Mouse (Mus musculus): Measurements from ENCODE around the gene Itpr3. TPM values are rescaled to one million over a fixed set of nuclear protein-coding genes. Genes with fewer than 3 reads are reported as not detected.

Gene Itpr3
- total and polyA plus RNA-seq, 2 experiments from 2014 or later, result 0.89 to 6.9 TPM

DNA sequence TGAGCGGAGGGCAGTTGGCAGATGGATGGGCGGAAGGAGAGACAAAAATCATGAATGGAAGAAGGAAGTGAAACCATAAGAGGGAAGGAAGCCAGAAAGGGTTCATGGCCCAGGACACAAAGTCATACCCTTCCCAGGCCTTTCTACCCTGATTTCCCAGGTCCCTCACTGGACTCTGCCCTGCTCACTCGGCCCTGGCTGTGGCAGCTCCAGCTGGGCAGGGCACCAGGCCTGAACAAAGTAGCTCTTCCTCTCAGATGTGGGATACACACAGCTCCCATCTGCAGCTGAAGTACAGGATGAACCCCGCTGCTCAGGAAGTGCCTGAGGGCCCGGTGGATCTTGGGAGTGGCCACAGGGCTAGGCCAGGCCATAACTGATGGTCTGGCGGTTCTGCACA is 14.3 kb upstream of the Itpr3 start:
- Histone ChIP-seq H3K9me3 (replicated peaks; ENCODE audit: control insufficient read depth, low read length) (no peaks in the 10 kb centered on the region), H3K4me1 (ENCODE audit: control insufficient read depth, insufficient read depth) (peaks cover 13% of the 10 kb centered on the region), H3K4me3 (ENCODE audit: low read depth, low read length) (no peak overlapping the region), H3K27ac (ENCODE audit: low read depth) (no peak overlapping the region), H3K4me2 (ENCODE audit: low read depth, low read length) (no peak overlapping the region), H3K27me3 (ENCODE audit: control insufficient read depth, insufficient read depth, low read length) (no peaks in the 10 kb centered on the region), H3K36me3 (replicated peaks; ENCODE audit: control insufficient read depth, insufficient read depth, low read length) (no peaks in the 10 kb centered on the region), H3K9ac (replicated peaks; ENCODE audit: low read depth, low read length) (no peak overlapping the region)
- DNase-seq (ENCODE audit: low spot score) (no peak), ATAC-seq (ENCODE audit: insufficient read depth, low read depth) (no peak)
- TF ChIP-seq EP300 (IDR thresholded peaks at IDR 0.05; ENCODE audit: low read depth), result no peak
- TF ChIP-seq CTCF (IDR thresholded peaks at IDR 0.05; ENCODE audit: low read depth), result no peak
- 68% methylated on average over 6 of the region's 6 CpGs for WGBS

- no peaks in the 10 kb centered on the region for H3K27me3 ChIP-seq (ENCODE audit: control insufficient read depth, insufficient read depth, low read length)
- no peak overlapping the region for H3K9ac ChIP-seq (replicated peaks; ENCODE audit: low read depth, low read length)
- no peaks in the 10 kb centered on the region for H3K4me1 ChIP-seq (ENCODE audit: control insufficient read depth, insufficient read depth)
- WGBS, result 90% methylated on average over 6 of the region's 6 CpGs
- TF ChIP-seq EP300 (IDR thresholded peaks at IDR 0.05; ENCODE audit: low read depth) (no peak), CTCF (IDR thresholded peaks at IDR 0.05; ENCODE audit: low read depth) (no peak)
- H3K27ac ChIP-seq (ENCODE audit: low read depth), result no peak overlapping the region
- H3K4me2 ChIP-seq (ENCODE audit: low read depth, low read length), result no peak overlapping the region
- DNase-seq (ENCODE audit: low spot score) (no peak), ATAC-seq (ENCODE audit: insufficient read depth, low read depth) (no peak)
- H3K4me3 ChIP-seq (ENCODE audit: low read depth, low read length), result no peak overlapping the region
- H3K9me3 ChIP-seq (replicated peaks; ENCODE audit: control insufficient read depth, low read length), result no peaks in the 10 kb centered on the region
- no peaks in the 10 kb centered on the region for H3K36me3 ChIP-seq (replicated peaks; ENCODE audit: control insufficient read depth, insufficient read depth, low read length)
Observed at GRCm38 (mm10) chr17:27045164-27045563, 11.9 kb upstream of the Itpr3 start.

GRCm38 (mm10) chr17:27047762-27048444 is 9.2 kb upstream of the Itpr3 start:
- no peak overlapping the region for H3K4me3 ChIP-seq (ENCODE audit: low read depth, low read length)
- H3K4me1 ChIP-seq (ENCODE audit: control insufficient read depth, insufficient read depth), result peaks cover 6% of the 10 kb centered on the region; the same call in 1 of the 2 replicates
- no peaks in the 10 kb centered on the region for H3K9me3 ChIP-seq (replicated peaks; ENCODE audit: control insufficient read depth, low read length)
- H3K4me2 ChIP-seq (ENCODE audit: low read depth, low read length), result no peak overlapping the region
- no peak for ATAC-seq (ENCODE audit: insufficient read depth, low read depth)
- no peaks in the 10 kb centered on the region for H3K36me3 ChIP-seq (replicated peaks; ENCODE audit: control insufficient read depth, insufficient read depth, low read length)
- H3K9ac ChIP-seq (replicated peaks; ENCODE audit: low read depth, low read length), result no peak overlapping the region
- DNase-seq (ENCODE audit: low spot score), result no peak
- no peaks in the 10 kb centered on the region for H3K27me3 ChIP-seq (ENCODE audit: control insufficient read depth, insufficient read depth, low read length)
- peak overlapping the region; percentile 12; the same call in 1 of the 2 replicates for H3K27ac ChIP-seq (ENCODE audit: low read depth)
- no peak for TF ChIP-seq CTCF (IDR thresholded peaks at IDR 0.05; ENCODE audit: low read depth)
- no peak for TF ChIP-seq EP300 (IDR thresholded peaks at IDR 0.05; ENCODE audit: low read depth)
- WGBS, result 80% methylated on average over 14 of the region's 14 CpGs

- Histone ChIP-seq H3K27me3 (ENCODE audit: control insufficient read depth, insufficient read depth, low read length) (no peaks in the 10 kb centered on the region), H3K9ac (replicated peaks; ENCODE audit: low read depth, low read length) (no peak overlapping the region), H3K4me1 (ENCODE audit: control insufficient read depth, insufficient read depth) (peaks cover 6% of the 10 kb centered on the region; the same call in 1 of the 2 replicates), H3K4me3 (ENCODE audit: low read depth, low read length) (no peak overlapping the region), H3K36me3 (replicated peaks; ENCODE audit: control insufficient read depth, insufficient read depth, low read length) (no peaks in the 10 kb centered on the region), H3K4me2 (ENCODE audit: low read depth, low read length) (no peak overlapping the region), H3K27ac (ENCODE audit: low read depth) (peak overlapping the region; percentile 12), H3K9me3 (replicated peaks; ENCODE audit: control insufficient read depth, low read length) (no peaks in the 10 kb centered on the region)
- WGBS, result 64% methylated on average over 14 of the region's 14 CpGs
- TF ChIP-seq EP300 (IDR thresholded peaks at IDR 0.05; ENCODE audit: low read depth) (no peak), CTCF (IDR thresholded peaks at IDR 0.05; ENCODE audit: low read depth) (no peak)
- ATAC-seq (ENCODE audit: insufficient read depth, low read depth), result no peak
- DNase-seq (ENCODE audit: low spot score), result no peak
Observed at GRCm38 (mm10) chr17:27048445-27049239, 8.5 kb upstream of the Itpr3 start.

- Histone ChIP-seq H3K9ac (replicated peaks; ENCODE audit: low read depth, low read length) (no peak overlapping the region), H3K4me2 (ENCODE audit: low read depth, low read length) (no peak overlapping the region), H3K27ac (ENCODE audit: low read depth) (no peak overlapping the region), H3K9me3 (replicated peaks; ENCODE audit: control insufficient read depth, low read length) (no peaks in the 10 kb centered on the region), H3K4me1 (ENCODE audit: control insufficient read depth, insufficient read depth) (peaks cover 6% of the 10 kb centered on the region; the same call in 1 of the 2 replicates), H3K27me3 (ENCODE audit: control insufficient read depth, insufficient read depth, low read length) (no peaks in the 10 kb centered on the region), H3K36me3 (replicated peaks; ENCODE audit: control insufficient read depth, insufficient read depth, low read length) (no peaks in the 10 kb centered on the region), H3K4me3 (ENCODE audit: low read depth, low read length) (no peak overlapping the region)
- ATAC-seq (ENCODE audit: insufficient read depth, low read depth) (no peak), DNase-seq (ENCODE audit: low spot score) (no peak)
- TF ChIP-seq EP300 (IDR thresholded peaks at IDR 0.05; ENCODE audit: low read depth) (no peak), CTCF (IDR thresholded peaks at IDR 0.05; ENCODE audit: low read depth) (no peak)
- WGBS, result 58% methylated on average over 5 of the region's 5 CpGs
Observed at GRCm38 (mm10) chr17:27050853-27051252, 6.3 kb upstream of the Itpr3 start.
